Comparison of ENCODE assay signal across 9 mouse cellular contexts in the genomic region with DNA sequence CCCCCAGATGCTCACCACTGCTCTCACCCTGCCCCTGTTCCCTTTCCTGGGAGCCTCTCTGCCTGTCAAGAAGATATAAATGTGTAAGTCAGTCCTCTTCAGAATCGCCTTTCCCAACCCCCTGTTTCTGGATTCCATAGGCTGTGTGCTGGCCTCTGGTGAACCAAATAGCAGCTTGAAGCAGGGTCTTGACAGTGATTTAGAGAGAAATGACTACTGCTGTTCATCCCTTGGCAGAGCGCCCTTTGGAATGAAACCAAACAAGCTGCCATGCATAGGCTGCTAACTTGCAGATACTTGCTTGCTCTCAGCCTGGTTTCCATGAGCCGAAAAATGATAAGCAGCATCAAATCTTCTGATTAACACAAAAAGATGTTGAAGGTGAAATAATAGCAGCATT.
A peak's percentile ranks its signal among the peaks of the same experiment; 100 is the strongest.
DNase-seq lines count a peak whose midpoint lies in the region; ATAC-seq lines count a peak whose summit lies in the region.
"Had no signal": no experiment of that assay in that cellular context is flagged by ENCODE, and none has a peak within 500 bp of the region (broad histone marks: within the 10 kb centered on the region; RNA-seq: fewer than 3 reads in every experiment).

No protein-coding gene starts in this region.

- H3K4me2 ChIP-seq in liver, embryonic 11.5 days: no peak overlapping the region

- no peak overlapping the region for H3K4me3 ChIP-seq in liver, embryonic 11.5 days (ENCODE audit: low read depth, low read length)

- no peak overlapping the region for H3K27ac ChIP-seq in liver, embryonic 11.5 days (ENCODE audit: low read depth, low read length)

- no peak for ATAC-seq in liver, embryonic 11.5 days (replicated peaks; ENCODE audit: low FRiP score)
- no peak for ATAC-seq in megakaryocyte progenitor cell, adult 5-6 weeks (replicated peaks; ENCODE audit: poor library complexity)
- ATAC-seq: Patski had no signal

- peak; percentile 31 for DNase-seq in liver
- DNase-seq in liver, embryonic 11.5 days (ENCODE audit: low spot score): no peak
- peak; percentile 84 to 86 for DNase-seq in adrenal gland, postnatal 36 days
- DNase-seq in embryo, embryonic 11 days: peak; percentile 14
- peak; percentile 74 to 75 for DNase-seq in layer of hippocampus, postnatal 10 days (ENCODE audit: low spot score in 2 of 2)
- peak; percentile 49 for DNase-seq in right cerebral cortex, postnatal 14 days
- no peak for DNase-seq in ovary, postnatal 10 days (ENCODE audit: low spot score)

- H3K9me3 ChIP-seq in liver, embryonic 11.5 days (ENCODE audit: control insufficient read depth, low read length): no peaks in the 10 kb centered on the region

- WGBS in liver, embryonic 11.5 days: 55% methylated on average over 3 of the region's 3 CpGs

- no peaks in the 10 kb centered on the region for H3K4me1 ChIP-seq in liver, embryonic 11.5 days (replicated peaks; ENCODE audit: control insufficient read depth, insufficient read depth, low read length)

- no peaks in the 10 kb centered on the region for H3K27me3 ChIP-seq in liver, embryonic 11.5 days (replicated peaks; ENCODE audit: control insufficient read depth, insufficient read depth, low read length)
- H3K27me3 ChIP-seq: Patski had no signal

- H3K9ac ChIP-seq in liver, embryonic 11.5 days (ENCODE audit: low read depth, low read length): no peak overlapping the region

- H3K36me3 ChIP-seq in liver, embryonic 11.5 days (ENCODE audit: control insufficient read depth, insufficient read depth, low read length): no peaks in the 10 kb centered on the region

Comparison
In these comparisons a context has a peak if more than half of its experiments do, and no peak if none do; other contexts are left out.
1. DNase-seq: peak in liver (single experiment), adrenal gland, postnatal 36 days (2 of 2), embryo, embryonic 11 days (single experiment), layer of hippocampus, postnatal 10 days (2 of 2) and right cerebral cortex, postnatal 14 days (single experiment); none in liver, embryonic 11.5 days (single experiment) and ovary, postnatal 10 days (single experiment).